Mouse (Mus musculus): ENCODE results near the gene Poc5.

- TF ChIP-seq POLR2A (IDR thresholded peaks at IDR 0.05; ENCODE audit: control insufficient read depth in 1 of 2, insufficient read depth in 1 of 2, low read depth in 1 of 2, low read length in 2 of 2, poor library complexity in 1 of 2) (no peak), ELF1 (IDR thresholded peaks at IDR 0.05; ENCODE audit: low read depth, low read length) (no peak), EP300 (IDR thresholded peaks at IDR 0.05; ENCODE audit: low read depth in 1 of 2, low read length in 2 of 2) (no peak), GATA1 (IDR thresholded peaks at IDR 0.05; ENCODE audit: low read depth, low read length) (no peak), MAX (IDR thresholded peaks at IDR 0.05; ENCODE audit: low read length) (no peak), SMC3 (IDR thresholded peaks at IDR 0.05; ENCODE audit: low read depth, low read length) (no peak), HCFC1 (IDR thresholded peaks at IDR 0.05; ENCODE audit: low read depth, low read length) (no peak), TCF12 (IDR thresholded peaks at IDR 0.05; ENCODE audit: low read depth, low read length) (no peak), RCOR1 (IDR thresholded peaks at IDR 0.05; ENCODE audit: low read depth, low read length) (no peak), CHD1 (IDR thresholded peaks at IDR 0.05; ENCODE audit: low read depth, low read length) (no peak), CTCF (IDR thresholded peaks at IDR 0.05 in 2 of 3, conservative IDR thresholded peaks at IDR 0.05 in 1 of 3; ENCODE audit: control insufficient read depth in 1 of 3, insufficient read depth in 1 of 3, low read depth in 2 of 3, low read length in 3 of 3, poor library complexity in 1 of 3, severe bottlenecking in 1 of 3) (no peak), CHD2 (IDR thresholded peaks at IDR 0.05; ENCODE audit: low read length) (no peak), MAFK (IDR thresholded peaks at IDR 0.05; ENCODE audit: borderline replicate concordance, low read depth, low read length) (no peak)
These were observed 52.3 kb downstream of the Poc5 start for GRCm38 (mm10) chr13:96440436-96440835.
